Mouse (Mus musculus): ENCODE results near the gene Plek. TPM values are rescaled to one million over a fixed set of nuclear protein-coding genes. Genes with fewer than 3 reads are reported as not detected.
"Not testable (repeated sequence)": the region's sequence is repeated elsewhere in the genome, so short reads cannot be mapped to it uniquely, and the experiment has no call there.

The Plek gene
- polyA plus RNA-seq, 1 experiment from 2014 or later, result 3.7 TPM

DNA sequence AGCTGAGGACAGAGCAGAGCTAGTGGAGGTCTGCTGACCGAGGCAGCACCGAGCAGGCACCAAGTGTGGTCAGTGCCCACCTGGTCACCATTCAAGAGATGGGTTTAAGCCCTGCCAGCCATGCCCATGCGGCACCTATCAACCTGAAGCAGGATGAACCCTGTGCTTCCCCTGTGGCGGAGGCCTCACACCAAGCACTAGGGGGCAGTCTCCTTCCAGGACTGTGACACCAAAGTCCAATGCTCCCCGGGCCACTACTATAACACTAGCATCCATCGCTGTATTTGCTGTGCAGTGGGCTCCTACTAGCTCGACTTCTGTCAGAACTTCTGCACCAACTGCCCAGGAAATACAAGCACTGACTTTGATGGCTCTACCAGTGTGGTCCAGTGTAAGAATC is 32.9 kb downstream of the Plek start:
- Histone ChIP-seq H3K4me1 (no peaks in the 10 kb centered on the region), H3K36me3 (replicated peaks) (no peaks in the 10 kb centered on the region), H3K9ac (no peak overlapping the region), H3K27ac (no peak overlapping the region), H3K4me2 (no peak overlapping the region), H3K9me3 (peaks cover 14% of the 10 kb centered on the region; the same call in 1 of the 2 replicates), H3K4me3 (replicated peaks) (no peak overlapping the region), H3K27me3 (no peaks in the 10 kb centered on the region)
- 93% methylated on average over 7 of the region's 7 CpGs for WGBS
- ATAC-seq (ENCODE audit: low FRiP score), result no peak

DNA sequence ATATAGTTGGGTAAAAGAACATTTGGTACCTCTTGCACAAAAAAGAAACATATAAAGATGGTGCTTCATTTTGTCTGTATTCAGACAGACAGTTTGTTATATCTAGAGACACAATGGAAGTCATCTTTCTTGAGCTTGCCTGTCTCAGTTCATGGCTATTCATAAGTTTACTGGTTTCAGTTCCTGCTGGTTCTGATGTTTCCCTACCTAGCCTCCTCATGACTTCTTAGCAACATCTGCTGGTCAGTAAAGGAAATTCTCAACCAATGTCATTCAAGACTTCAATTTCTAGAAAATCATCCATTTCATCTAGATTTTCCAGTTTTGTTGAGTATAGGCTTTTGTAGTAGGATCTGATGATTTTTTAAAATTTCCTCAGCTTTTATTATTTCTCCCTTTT is 39.2 kb downstream of the Plek start:
- Histone ChIP-seq H3K27ac (no peak overlapping the region), H3K4me1 (no peaks in the 10 kb centered on the region), H3K4me2 (no peak overlapping the region), H3K9ac (no peak overlapping the region), H3K9me3 (no peaks in the 10 kb centered on the region), H3K4me3 (replicated peaks) (no peak overlapping the region), H3K27me3 (no peaks in the 10 kb centered on the region), H3K36me3 (replicated peaks) (no peaks in the 10 kb centered on the region)
- ATAC-seq (ENCODE audit: low FRiP score), result no peak

DNA sequence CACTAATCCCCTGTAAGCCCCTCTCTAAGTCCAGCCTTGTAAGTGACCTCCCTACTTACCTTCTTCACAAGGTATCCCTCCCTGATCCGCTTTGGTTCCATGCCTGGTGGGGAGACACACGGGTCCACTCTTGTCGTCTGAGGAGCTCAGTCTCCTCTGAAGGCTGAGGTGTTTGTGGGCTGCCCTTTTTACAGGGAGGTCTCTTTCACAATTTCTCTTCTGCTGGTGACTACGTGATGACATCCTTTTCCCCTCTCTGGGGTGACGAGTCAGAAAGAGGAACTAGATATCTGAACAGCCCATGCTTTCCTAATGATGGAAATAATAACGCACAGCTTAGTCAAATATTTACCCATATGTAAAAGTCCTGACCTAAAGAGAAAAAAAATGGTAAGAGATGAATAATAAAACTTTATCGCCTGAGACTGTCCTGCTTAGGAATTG is 43.7 kb downstream of the Plek start:
- no peak overlapping the region for H3K27ac ChIP-seq
- 75% methylated on average over 7 of the region's 7 CpGs for WGBS
- no peaks in the 10 kb centered on the region for H3K36me3 ChIP-seq (replicated peaks)
- H3K4me3 ChIP-seq (replicated peaks), result no peak overlapping the region
- no peak overlapping the region for H3K9ac ChIP-seq
- H3K9me3 ChIP-seq, result no peaks in the 10 kb centered on the region
- no peak overlapping the region for H3K4me2 ChIP-seq
- no peak for ATAC-seq (ENCODE audit: low FRiP score)
- no peaks in the 10 kb centered on the region for H3K27me3 ChIP-seq
- no peaks in the 10 kb centered on the region for H3K4me1 ChIP-seq

DNA sequence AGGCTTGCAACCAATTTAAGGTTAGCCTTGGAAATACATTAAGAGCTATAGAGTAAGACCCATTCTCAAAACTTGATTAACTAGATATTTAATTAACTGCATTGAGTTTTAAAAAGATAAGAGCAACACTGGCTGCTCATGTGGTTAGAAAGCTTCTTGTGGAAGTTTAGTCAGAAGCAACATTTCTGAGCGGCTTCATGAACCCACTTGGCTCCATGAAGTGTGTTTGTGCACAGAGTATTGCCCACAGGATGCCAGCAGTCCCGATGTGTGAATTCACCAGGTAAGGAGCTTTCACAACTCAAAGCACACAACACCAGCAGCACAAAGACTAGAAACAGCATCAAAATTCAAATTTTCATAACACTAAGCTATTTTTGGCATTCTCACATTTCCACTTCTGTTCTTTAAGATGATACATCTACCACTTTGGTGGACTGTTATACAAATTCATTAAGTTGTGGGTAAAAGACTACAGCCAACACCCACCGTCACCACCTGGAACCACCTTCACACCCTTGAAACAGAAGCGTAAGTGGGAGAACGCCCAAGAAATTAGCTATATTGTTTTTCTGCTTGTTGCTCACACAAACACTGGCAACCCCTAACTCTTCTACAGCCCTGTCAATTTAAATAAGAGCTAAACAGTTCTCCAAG is 44.5 kb downstream of the Plek start:
- ATAC-seq (ENCODE audit: low FRiP score), result no peak
- WGBS, result 93% methylated on average over 5 of the region's 5 CpGs

GRCm38 (mm10) chr11:17006526-17006925 is 45.7 kb downstream of the Plek start:
- not testable (repeated sequence) for H3K4me2 ChIP-seq; H3K36me3 ChIP-seq (replicated peaks); H3K27me3 ChIP-seq; H3K27ac ChIP-seq; H3K4me3 ChIP-seq (replicated peaks); H3K9ac ChIP-seq; H3K9me3 ChIP-seq; ATAC-seq (ENCODE audit: low FRiP score); H3K4me1 ChIP-seq
- 77% methylated on average over 3 of the region's 3 CpGs for WGBS

More for the DNA sequence above, 44.5 kb downstream of the Plek start:
- Histone ChIP-seq H3K27ac (no peak overlapping the region), H3K4me1 (no peaks in the 10 kb centered on the region), H3K4me3 (replicated peaks) (no peak overlapping the region), H3K9me3 (no peaks in the 10 kb centered on the region), H3K4me2 (no peak overlapping the region), H3K27me3 (no peaks in the 10 kb centered on the region), H3K9ac (no peak overlapping the region), H3K36me3 (replicated peaks) (no peaks in the 10 kb centered on the region)

DNA sequence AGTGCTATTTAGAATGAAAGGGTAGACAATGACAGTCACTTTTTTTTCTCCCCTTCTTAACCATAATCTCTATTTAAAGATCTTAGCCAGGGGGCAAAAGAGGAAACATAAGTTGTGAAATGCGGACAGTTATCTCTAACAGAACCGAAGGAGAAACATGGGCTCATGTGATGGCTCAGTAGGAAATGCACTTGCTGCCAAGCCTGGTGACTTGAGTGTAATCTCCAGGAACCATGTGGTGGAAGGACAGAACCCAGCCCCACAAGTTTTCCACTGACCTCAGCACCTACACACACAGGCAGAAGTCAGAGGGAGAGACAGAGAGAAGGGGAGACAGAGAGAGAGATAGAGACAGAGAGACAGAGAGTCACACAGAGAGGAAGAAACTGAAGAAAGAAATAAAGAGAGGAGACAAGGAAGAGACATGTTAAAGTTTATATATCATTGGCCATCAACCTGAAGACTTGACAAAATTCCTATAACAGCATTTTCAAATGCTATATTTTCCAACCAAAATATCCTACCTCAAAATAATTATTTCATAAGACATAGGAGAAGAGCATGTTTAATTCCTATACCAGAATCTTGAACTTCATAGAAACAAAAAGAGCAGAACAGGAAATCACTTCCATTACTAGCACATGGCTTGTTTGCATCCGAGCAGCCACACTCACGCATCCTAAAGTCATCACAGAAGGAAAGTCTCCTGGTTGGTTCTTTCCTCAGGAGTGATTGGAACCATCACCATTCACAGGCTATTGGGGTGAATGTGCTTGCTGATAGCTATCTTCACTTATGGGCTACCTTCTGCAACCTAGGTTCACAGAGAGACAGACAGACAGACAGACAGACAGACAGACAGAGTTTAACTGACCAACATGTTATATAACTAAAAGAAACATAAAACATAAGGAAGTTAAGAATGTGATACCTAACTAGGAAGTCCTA is 47.0 kb downstream of the Plek start:
- 85% methylated on average over 4 of the region's 4 CpGs for WGBS
- no peak overlapping the region for H3K27ac ChIP-seq

GRCm38 (mm10) chr11:17003757-17004156 is 48.4 kb downstream of the Plek start:
- ATAC-seq (ENCODE audit: low FRiP score), result no peak
- Histone ChIP-seq H3K9me3 (no peaks in the 10 kb centered on the region), H3K27me3 (no peaks in the 10 kb centered on the region), H3K4me3 (replicated peaks) (no peak overlapping the region), H3K27ac (no peak overlapping the region), H3K9ac (no peak overlapping the region), H3K36me3 (replicated peaks) (no peaks in the 10 kb centered on the region), H3K4me2 (no peak overlapping the region), H3K4me1 (no peaks in the 10 kb centered on the region)
- WGBS, result 77% methylated on average over 3 of the region's 3 CpGs

More for the DNA sequence above, 47.0 kb downstream of the Plek start:
- H3K4me2 ChIP-seq, result no peak overlapping the region
- H3K27me3 ChIP-seq, result no peaks in the 10 kb centered on the region
- H3K9me3 ChIP-seq, result no peaks in the 10 kb centered on the region
- H3K9ac ChIP-seq, result no peak overlapping the region
- H3K4me1 ChIP-seq, result no peaks in the 10 kb centered on the region
- no peak overlapping the region for H3K4me3 ChIP-seq (replicated peaks)
- no peaks in the 10 kb centered on the region for H3K36me3 ChIP-seq (replicated peaks)
- no peak for ATAC-seq (ENCODE audit: low FRiP score)

DNA sequence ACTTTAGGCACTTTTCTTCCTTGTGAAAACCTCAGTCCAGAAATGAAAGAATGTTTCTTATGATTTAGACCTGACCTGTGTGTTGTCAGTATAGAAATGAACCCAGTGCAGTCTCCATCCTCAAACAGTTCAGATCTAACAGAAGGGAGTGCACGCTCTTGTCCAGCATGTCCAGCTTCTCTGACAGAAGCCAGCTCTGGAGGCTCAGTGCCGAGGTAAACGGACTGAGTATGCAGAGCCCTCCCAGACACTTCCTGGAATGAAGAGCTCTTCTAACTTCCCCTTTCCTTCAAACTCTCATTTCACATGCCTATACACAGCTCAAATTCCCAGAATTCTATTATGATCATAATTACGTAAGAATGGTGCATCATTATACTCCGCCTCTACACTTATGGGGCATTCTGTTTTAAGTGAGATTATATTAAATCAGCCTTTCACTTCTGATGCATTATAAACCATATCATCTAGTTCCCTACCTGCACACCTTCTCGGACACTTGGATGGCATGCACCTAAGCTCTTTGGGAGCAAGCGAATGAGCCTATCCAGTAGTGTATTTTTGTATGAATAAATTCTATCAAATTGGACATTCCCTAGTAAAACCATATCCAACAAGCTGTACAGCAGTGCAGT is 49.3 kb downstream of the Plek start:
- H3K9ac ChIP-seq, result no peak overlapping the region

GRCm38 (mm10) chr11:17000353-17001334 is 51.5 kb downstream of the Plek start:
- Histone ChIP-seq H3K4me3 (replicated peaks) (no peak overlapping the region), H3K9ac (no peak overlapping the region), H3K27ac (no peak overlapping the region), H3K36me3 (replicated peaks) (no peaks in the 10 kb centered on the region), H3K9me3 (no peaks in the 10 kb centered on the region), H3K4me1 (no peaks in the 10 kb centered on the region), H3K4me2 (no peak overlapping the region), H3K27me3 (no peaks in the 10 kb centered on the region)
- 87% methylated on average over 9 of the region's 9 CpGs for WGBS
- ATAC-seq (ENCODE audit: low FRiP score), result no peak

More for the DNA sequence above, 49.3 kb downstream of the Plek start:
- Histone ChIP-seq H3K4me1 (no peaks in the 10 kb centered on the region), H3K4me2 (no peak overlapping the region), H3K9me3 (no peaks in the 10 kb centered on the region), H3K36me3 (replicated peaks) (no peaks in the 10 kb centered on the region), H3K27me3 (no peaks in the 10 kb centered on the region), H3K27ac (no peak overlapping the region), H3K4me3 (replicated peaks) (no peak overlapping the region)
- no peak for ATAC-seq (ENCODE audit: low FRiP score)
- WGBS, result 88% methylated on average over 7 of the region's 7 CpGs

DNA sequence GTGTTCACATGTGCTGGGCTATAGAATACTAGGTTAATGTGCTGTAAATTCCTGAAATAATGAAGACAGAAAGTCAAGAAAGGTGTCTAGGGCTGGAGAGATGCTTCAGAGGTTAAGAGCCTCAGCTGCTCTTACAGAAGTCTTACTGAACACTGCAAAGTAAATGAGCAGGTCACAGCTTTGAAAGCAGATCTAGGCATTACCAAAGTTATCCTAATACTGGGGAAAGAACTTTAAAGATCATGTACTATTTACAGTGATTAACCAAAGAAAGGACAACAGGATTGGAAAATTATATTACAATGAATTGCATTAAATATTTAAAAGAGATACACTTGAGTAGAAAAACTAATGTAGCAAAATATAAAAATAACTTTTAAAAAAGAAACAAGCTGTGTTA is 52.2 kb downstream of the Plek start:
- ATAC-seq (ENCODE audit: low FRiP score), result no peak
- Histone ChIP-seq H3K9me3 (no peaks in the 10 kb centered on the region), H3K27ac (no peak overlapping the region), H3K27me3 (no peaks in the 10 kb centered on the region), H3K4me3 (replicated peaks) (no peak overlapping the region), H3K4me1 (no peaks in the 10 kb centered on the region), H3K9ac (no peak overlapping the region), H3K4me2 (no peak overlapping the region), H3K36me3 (replicated peaks) (no peaks in the 10 kb centered on the region)

DNA sequence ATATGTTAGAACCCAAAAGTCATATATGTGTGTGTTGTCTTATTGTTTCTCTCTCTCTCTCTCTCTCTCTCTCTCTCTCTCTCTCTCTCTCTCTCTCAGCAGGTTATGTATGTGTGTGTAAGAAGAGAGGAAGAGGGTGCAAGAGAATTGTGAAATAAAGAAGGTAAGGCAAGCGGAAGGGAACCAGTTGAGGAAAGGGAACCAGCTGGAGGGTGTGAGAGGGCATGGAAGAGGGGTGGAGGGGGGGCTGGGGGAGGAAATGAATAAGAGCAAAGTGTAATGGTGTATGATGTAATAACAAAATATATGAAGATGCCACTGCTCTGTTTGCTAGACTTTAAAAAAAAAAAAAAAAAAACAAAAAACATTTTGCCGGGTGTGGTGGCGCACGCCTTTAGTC is 52.8 kb downstream of the Plek start:
- H3K36me3 ChIP-seq (replicated peaks), result no peaks in the 10 kb centered on the region
- H3K9ac ChIP-seq, result no peak overlapping the region
- no peak overlapping the region for H3K4me2 ChIP-seq
- no peaks in the 10 kb centered on the region for H3K4me1 ChIP-seq
- ATAC-seq (ENCODE audit: low FRiP score), result no peak
- H3K27me3 ChIP-seq, result no peaks in the 10 kb centered on the region
- H3K9me3 ChIP-seq, result no peaks in the 10 kb centered on the region
- 95% methylated on average over 4 of the region's 4 CpGs for WGBS
- H3K27ac ChIP-seq, result no peak overlapping the region
- H3K4me3 ChIP-seq (replicated peaks), result no peak overlapping the region

DNA sequence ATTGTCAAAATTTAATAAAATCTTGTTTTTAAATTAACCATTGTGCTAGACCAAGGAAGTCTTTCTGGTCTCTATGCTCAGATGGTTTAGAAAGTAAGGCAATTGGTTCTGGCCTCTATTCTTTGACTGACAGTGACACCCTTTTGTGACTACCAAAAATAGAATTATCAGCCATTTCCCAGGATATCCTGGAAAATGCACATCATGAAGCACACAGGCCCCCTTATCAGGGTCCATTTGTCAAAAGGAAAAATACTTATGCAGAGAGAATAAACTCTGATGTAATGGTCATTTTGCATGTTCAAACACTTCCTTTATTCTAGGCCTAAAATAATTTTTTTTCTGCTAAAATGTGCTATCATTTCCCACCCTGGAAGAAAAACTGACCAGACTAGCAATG is 54.7 kb downstream of the Plek start:
- Histone ChIP-seq H3K36me3 (replicated peaks) (no peaks in the 10 kb centered on the region), H3K4me2 (no peak overlapping the region), H3K9me3 (no peaks in the 10 kb centered on the region), H3K4me1 (no peaks in the 10 kb centered on the region), H3K27me3 (no peaks in the 10 kb centered on the region), H3K27ac (no peak overlapping the region), H3K9ac (no peak overlapping the region), H3K4me3 (replicated peaks) (no peak overlapping the region)
- no peak for ATAC-seq (ENCODE audit: low FRiP score)

All from forebrain, embryonic 12.5 days (tissue).